Mouse (Mus musculus) heart, postnatal 0 days (tissue): ENCODE data around the gene Tmub2.

Experiments
- CTCF ChIP-seq: IDR thresholded peaks from 2 replicates; pipeline ENCODE4 v1.5.1; 2016; ENCODE audit warnings: antibody characterized with exemption, control low read depth, low read depth
- EP300 ChIP-seq: IDR thresholded peaks from 2 replicates; pipeline ENCODE4 v1.6.1; 2016; ENCODE audit warnings: antibody characterized with exemption, low read depth

GRCm38 (mm10) chr11:102330039-102330438 is 45.3 kb downstream of the Tmub2 start:
- TF ChIP-seq EP300 (no peak), CTCF (no peak)
